Mouse (Mus musculus): Measurements from ENCODE around the gene Tbc1d14.
A peak's percentile ranks its signal among the peaks of the same experiment; 100 is the strongest.

Tbc1d14 gene

DNA sequence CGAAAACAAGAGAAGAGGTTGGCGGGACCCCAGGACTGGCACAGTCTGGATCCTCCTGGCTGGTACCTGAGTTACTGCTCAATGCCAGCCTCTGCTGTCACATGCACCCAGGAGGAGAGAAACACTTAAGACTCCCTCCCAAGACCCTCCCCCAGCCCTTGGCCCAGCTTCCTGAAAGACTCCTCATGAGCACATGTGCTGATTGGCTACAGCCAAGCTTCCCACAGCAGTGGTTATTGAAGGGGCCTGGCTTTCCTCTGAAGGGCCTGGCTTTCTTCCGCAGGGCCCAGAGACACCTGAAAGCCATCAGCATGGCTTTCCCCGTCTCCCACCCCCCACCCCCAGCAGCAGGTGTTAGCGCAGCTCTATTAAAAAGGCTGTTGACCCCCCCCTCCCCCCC, at the start of gene Tbc1d14:
Gene Tbc1d14 (minus strand): TSS at position 101 of the 400 bp plus-strand sequence.
- DNase-seq: no peak

DNA sequence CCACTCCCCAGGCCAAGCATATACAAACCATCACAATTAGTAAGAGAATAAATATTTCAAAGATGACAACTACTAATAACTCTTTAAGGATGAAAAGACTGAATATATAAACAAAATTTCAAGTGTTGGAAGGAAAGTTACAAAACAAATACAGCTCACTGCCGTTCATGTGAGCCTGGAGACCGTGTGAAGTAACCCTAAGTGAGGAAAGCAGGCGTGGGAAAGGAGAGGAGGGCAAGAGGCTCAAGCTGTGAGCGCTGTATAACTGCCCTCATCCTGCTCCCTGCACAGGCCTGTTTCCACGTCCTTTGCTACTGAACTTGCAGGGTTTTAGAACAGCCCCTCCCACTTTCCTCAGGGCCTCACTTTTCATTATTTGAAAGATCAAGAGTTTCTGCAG, 32.5 kb upstream of the Tbc1d14 start:
- DNase-seq: no peak

DNA sequence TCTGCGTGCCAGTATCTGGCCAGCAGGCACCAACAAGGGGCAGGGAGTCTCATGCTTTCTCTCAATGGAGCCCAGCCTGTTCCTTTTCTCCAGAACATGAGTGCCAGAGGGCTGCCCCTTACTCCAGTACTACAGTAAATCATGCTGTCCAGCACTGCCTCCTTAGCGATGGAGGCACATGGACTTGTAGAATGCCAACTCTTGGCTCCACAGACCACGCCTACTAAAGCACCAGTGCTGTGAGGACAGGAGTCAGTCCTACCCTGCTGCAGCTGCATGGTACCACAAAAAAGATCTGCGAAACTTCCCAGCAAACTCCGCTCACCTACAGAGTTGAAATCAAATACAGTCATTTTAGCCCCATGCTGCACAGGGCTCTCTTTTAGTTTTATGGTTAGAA, 30.6 kb upstream of the Tbc1d14 start:
- no peak for DNase-seq

DNA sequence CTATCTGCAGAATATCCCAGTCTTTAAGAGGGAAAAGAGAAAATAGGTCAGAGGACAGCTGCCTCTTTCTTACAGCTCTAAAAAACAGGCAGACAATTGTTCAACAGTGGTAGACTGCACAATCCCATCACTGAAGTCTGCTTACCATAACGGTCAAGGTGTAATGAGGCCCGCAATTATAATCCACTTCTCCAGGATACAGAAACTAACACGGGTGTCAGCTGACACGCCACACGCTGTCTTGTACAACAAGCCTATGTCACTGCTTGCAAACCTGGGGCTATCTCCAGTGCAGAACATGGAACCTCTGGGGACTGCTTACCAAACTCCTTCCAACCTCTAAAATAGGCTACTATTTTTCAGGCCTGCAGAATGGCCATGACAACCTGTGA, 28.0 kb upstream of the Tbc1d14 start:
- no peak for DNase-seq

DNA sequence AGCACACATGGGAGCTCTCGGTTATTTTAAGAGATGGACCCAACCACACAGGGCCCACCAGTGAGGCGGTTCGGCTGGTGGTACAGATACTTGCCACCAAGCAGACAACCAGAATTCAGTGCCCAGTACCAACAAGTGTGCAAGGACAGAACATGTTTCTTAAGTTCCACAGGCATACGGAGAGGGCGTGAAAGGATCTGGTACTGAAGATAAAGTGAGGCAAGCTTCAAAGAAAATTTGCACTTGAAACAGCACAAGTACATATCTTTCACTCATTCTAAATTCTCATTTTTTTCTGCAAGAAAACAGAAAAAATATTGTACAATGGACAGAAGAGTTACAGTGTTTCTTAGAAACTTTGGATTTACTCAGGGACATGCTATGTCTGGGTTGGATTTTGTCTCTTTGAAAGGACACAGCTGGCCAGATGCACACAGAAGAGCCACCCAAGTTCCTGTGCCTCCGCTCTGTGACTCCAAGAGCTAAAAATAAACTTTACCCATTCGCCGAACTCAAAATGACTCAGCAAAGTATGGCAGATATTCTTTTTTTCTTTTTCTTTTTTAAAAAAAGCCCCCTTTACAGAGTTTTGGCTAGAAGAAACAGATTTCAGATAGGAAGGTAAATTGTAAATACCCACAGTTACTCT, 27.5 kb upstream of the Tbc1d14 start:
- DNase-seq: no peak

DNA sequence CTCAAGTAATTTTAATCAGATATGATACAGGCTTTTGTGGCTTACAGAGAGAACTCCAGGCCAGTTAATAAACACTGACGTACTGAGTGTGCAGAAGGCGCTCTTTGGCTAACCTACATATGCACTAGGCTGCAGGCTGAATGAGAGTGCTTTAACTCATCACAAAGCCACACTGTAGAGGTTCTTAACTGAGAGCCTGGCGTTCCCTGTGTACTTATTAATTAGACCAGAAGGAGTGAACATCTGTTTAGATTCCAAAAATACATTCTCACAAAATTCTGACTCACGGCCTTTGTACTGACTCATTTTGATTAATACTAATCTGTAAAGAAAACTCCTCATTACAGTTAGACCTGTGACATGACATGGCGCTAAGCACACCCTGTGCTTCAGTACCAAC, 25.8 kb upstream of the Tbc1d14 start:
- DNase-seq: peak; percentile 29

DNA sequence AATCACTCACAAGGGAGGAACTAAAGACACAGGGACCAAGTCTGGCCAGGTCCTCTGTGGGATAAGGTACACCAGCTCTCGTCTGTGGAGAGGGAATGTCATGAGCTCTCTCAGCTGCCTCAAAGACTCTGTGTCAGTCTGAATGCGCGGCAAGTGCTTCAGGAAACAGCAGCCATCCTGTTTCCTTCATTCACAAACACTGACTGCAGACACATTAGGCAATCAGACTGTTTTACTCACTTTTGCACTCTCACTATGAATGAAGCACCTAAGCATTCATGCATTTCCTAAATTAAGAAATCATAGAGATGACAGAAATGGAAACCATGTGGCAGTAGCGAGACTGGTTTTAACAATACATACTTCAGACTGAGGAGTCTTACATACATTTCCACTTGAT, 25.3 kb upstream of the Tbc1d14 start:
- no peak for DNase-seq

DNA sequence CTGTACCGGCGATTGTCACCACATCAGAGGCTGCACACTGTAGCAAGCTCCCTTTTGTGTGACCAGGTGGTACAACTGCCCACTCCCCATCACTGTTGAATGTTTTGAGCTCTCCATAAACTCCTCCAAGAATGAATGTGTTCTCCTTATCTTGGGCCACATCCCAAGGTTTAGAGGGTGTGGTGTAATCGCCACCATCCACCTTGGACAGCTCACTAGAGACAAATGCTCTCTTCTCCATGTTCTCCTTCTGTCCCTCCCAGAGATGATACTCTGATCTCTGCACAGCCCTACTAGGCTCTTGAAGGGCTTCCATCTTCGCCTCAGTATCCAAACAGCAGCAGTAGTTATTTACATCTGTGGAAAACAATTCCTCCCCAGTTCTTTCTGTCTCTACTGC, 21.0 kb upstream of the Tbc1d14 start:
- no peak for DNase-seq

DNA sequence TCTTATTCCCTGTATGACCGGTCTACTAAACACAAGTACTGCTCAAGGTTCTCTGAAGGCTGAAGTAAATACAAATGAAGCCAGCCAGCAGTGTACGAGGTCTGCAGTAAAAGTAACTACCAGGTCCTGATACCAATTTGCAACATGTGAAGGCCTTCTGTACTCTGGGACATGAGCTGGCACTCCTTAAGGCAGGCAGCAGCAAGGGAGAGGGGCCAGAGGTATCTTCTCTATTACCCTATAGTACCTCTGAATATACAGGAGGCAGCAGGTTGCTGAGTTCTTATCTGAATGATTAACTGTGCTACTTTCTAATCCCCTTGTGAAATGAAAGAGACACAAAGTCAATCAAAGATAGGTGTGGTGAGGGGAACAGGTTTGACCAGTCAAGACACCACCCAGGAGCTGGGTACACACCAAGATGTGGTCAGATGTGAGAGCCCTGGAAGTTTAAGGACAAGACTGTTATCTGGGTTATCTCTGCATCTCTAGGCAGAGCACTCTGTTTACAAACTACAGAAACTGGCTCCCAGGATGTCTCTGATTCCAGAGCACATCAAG, 15.9 kb upstream of the Tbc1d14 start:
- DNase-seq: no peak

DNA sequence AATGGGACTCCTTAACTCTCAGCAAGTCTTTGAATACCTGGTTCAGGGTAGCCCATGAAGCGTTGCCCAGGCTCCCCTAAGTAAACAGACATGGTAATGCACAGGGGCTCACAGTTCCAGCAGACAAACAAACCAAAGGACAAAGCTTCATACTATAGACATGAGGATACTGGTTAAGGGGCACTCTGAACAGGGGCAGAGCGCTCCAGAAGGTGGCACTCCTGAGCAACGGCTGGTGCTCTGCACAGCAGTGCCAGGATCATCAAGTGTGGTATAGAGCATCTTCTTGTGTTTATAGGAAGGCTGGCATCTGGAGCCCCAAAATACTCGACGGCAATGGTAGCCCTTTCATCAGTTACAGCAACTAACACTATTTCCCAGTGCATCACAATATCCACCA, 10.0 kb upstream of the Tbc1d14 start:
- DNase-seq: peak; percentile 62

DNA sequence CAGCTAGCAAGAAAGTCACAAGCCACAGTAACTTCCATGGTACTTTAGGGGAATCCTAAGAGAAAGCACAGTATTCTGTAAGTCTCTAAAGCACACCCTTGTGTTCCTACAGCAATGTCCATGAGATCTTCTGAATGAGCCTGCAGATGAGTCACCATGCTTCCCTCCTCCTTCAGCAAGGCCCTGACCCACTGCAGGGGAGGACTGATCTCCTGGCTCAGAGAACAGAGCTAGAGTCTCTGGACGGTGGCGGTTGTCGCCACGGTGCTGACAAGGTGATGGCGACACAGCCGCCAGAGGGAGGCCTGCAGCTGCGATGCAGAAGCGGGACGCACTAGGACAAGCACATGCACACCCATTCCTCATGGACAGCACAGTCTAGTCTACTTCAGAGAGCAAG, 9.0 kb upstream of the Tbc1d14 start:
- DNase-seq: no peak

DNA sequence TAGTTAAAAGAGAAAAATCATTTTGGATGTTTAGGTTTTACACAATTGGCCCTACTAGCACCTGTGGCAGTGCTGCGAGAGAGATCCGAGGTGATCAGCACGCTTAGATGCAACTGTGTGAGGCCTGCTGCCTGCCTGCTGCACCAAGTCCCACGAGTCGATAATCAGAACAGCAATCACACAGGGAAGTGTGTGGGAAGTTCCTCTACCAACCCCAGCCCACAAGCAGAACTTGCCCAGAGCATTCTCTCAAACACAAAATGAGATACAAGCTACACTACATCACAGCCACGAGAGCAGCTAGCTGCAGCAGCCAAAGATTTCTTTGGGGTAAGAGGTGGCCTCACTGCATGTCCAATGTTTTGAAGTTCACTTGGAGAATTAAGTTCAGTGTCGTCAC, 8.4 kb upstream of the Tbc1d14 start:
- no peak for DNase-seq

DNA sequence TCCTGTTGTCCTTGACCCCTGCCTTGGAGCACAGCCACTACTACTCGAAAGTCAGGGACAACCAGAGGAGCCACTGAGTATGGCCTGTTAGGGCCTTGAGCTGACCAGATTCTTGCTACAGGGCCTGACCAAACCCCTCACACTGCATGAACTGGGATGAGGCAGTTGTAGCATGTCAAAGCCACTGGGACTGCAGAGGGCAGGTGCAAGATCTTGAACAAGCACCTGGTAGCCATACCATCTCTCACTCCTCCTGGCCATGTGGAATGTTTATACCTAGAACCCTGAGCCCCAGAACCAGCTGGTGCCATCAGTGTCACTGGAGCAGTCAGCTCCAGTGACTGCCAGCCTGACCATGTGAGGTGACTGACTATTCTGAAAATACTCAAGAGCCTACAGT, 5.8 kb upstream of the Tbc1d14 start:
- DNase-seq: no peak

DNA sequence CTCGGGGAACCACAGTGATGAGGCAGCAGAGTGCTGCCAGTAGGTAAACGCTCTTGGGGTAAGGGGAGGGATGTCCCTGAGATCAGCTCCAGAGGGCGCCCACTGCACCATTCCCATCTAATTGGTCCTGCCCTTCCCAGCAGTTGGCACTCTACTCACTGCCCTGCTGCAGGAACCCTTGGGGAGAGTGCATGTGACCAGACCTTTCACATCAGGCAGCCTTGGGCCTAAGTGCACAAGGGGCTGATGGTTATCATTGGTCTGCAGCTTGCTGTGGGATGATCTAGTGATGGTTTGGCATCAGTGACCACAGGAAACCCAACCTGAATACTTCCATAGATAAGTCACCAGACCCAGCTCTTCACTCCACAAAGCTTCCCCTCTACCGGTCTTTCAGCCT, 4.6 kb upstream of the Tbc1d14 start:
- no peak for DNase-seq

DNA sequence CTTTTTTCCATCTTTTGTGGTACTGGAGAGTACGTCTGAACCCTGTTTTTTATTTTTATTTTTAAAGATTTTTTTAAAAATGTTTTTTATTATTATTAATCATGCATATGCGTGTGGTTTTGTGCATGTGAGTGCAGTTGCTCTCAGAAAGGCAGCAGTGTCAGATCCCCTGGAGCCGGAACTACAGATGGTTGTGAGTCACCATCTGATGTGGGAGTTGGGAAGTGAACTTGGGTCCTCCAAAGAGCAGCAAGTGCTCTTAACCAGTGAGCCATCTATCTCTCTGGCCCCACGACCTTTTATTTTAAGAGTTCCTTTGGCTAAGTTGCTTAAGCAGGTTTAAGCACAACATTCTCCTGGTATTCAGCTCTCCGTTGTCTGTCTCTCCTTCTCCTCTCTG, 3.1 kb upstream of the Tbc1d14 start:
- DNase-seq: no peak

DNA sequence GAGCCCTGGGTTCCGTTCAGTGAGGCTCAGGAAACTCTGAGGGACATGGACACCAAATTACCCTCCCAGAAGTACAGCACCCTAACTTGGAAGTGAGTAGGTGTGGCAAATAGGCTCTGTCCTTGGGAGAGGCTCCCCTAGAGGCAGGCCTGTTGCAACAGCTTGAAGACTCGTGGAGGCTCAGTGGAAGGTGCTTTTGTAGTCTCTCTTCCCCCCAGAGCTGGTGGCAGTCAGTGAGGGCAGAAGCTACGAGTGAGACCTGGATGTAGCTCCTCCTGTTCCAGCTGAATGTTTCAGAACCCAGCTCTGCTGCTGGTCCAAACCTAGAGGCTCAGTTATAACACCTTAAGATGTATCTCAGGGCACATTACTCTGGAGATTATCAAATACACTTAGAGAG, 2.0 kb upstream of the Tbc1d14 start:
- DNase-seq: no peak

DNA sequence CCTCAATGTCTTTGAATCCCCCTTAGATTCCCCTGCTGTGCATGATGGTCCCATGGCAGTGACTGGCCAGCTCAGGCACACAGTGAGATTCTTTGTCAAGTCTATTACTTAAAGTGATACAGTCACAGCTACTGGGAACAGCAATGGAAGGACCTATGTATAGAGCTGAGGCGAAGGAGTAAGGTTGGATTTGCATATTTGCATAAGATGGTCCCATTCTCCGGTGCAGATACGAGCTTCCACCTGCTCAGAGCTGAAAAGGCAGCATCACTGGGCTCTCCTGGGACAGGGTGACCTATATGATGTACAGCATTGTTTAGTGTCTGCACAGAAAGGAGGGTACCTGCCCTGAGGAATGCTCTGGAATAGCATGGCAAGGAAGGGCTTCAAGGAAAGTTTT, 1.3 kb upstream of the Tbc1d14 start:
- no peak for DNase-seq

DNA sequence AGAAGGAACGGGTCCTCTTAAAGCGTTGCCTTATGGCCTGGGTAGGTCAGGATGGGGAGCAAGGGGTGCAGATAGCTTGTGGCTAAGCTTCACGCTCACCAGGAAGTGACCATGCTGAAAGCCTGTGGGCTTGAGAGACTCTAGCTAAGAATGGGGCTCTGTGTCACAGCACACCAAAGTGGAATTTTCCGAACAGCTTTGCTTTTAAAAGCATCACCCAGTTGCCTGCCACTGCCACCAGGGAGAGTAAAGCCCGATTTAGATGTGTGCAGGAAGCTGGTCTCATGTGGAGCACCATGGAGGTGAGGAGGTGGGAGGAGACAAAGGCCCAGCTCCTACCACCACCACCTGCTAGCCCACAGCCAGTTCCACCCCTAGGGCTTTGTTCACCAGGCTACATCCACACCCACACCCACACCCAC, 2.6 kb downstream of the Tbc1d14 start:
- no peak for DNase-seq

DNA sequence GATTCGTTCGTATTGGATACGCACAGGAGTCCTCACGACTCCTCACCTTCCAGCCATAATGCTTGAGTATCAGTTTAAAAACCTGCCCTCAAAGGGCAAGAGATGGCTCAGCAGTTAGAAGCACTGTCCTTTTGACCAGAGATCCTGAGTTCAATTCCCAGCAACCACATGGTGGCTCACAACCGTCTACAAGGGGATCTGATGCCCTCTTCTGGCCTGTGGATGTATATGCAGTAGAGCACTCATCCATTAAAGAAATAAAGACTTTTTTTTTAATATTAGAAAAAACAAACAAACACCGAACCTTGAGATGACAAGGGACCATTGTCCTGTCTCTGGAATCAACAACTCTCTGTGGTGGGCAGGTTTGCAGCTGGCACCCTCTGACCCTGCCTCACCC, 8.8 kb downstream of the Tbc1d14 start:
- DNase-seq: no peak

DNA sequence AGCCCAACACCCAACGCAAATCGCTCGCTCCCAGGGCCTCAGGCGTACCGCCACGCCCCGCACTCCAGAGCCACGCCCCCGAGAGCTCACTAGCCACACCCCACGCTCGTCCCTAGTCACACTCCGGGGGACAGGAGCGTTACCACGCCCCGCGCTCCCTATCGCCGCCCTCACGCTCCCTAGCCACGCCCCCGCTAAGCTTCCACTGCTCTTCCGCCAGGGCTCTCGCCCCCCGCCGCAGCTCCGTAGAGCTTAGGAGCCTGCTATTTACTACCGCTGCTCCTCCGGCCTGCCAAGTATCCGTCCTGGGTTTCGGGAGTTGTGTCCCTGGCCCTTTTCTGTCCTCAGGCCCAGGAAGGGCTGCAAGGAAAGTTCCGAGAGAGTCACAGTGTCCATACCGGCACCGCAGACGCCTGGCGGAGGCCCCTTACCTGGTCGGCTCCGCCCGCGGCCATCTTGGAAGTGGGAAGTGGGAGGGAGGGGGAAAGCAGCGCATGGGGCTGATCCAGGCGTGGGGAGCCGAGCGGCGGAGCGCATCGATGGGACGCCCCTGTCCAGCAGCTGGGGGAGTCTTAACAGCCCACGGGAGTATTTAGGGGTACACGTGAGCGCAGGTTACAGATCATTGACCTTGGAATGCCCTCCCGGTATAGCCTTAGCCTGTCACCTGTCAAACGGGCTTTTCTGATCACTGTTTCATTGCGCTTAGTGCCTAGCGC, 11.0 kb downstream of the Tbc1d14 start:
- DNase-seq: peak; percentile 99

DNA sequence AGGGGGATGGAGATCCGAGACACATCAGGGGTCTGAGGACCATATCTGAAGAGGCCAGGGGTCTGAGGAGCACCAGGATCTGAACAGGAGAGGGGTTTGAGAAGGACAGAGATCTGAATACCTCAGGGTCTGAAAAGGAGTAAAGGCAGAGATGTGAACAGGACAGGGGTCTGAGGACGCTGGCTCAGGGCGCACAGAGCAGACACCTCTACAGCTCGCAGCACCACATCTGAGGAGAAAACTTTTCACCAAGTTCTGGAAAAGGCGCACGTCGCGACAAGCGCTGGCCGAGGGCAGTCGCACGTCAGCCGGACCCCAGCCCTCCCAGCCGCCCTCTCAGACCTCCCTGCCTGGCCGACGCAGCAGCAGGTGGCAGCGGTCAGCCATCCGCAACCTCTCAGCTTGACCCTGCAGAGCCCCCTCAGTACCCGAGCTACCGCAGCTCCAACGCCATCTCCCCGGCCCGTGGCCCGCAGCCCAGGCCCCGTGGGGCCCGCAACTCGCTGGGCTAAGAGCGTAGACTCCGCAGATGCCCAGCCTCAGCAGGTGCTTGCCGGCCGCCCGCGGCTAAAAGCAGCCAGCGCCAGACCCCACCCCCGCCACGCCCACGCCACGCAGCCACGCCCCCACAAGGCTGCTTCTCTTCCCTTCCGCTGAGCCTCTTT, 11.7 kb downstream of the Tbc1d14 start:
- DNase-seq: no peak

DNA sequence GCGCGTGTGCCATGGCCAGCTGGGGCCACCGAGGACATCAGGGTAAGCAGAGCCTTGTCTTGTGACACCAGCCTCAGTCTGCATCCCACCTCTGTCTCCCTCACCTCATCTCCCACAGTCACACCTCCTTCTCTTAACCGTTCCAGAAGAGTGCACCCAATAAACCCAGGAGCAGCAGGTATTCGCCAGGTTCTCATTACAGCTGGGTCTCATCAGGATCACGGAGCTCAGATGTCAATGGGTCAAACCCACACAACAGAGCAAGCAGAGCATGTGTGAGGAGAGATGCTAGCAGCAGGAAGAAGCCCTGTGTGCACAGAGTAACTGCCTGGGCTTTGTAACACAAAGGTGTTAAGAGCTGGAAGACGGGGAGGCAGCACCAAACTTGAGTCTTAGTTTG, 13.1 kb downstream of the Tbc1d14 start:
- no peak for DNase-seq

DNA sequence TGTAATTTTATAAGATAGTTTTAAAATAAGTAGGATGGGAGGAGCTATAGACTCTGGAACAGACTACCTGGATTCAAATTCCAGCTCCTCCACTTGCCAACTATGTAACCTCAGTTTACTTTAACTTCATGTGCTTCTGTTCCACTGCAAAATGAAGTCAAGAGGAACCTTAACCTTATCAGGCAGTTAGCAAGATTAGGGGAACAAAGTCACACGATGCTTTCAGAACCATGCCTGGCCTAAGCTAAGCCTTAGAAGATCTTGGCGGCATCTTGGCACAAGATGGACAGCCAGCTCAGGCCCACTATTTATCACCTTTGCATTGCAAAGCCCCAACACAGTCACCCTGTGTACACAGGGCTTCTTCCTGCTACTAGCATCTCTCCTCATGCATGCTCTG, 14.1 kb downstream of the Tbc1d14 start:
- DNase-seq: no peak

DNA sequence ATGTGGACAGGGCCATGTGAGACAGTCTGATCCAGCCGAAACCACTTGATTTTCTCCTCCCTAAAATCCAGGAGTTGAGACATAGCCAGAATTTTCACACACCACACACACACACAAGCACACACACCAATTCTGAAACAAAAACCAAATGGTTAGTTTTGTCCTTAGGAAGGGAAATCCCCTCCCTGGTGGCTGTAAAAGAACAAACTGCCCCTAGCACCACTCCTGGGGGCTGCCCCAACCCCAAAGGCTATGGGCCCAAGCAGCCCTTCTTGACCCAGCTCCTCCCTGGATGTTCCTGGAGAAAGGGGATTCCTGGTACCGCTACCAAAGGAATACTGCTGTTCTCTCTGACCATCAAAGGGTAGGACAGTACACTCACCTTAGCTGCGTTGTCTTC, 16.6 kb downstream of the Tbc1d14 start:
- no peak for DNase-seq
